Mouse (Mus musculus): Measurements from ENCODE around the gene Gatc.
"Not testable (repeated sequence)": the region's sequence is repeated elsewhere in the genome, so short reads cannot be mapped to it uniquely, and the experiment has no call there.

Gatc gene

DNA sequence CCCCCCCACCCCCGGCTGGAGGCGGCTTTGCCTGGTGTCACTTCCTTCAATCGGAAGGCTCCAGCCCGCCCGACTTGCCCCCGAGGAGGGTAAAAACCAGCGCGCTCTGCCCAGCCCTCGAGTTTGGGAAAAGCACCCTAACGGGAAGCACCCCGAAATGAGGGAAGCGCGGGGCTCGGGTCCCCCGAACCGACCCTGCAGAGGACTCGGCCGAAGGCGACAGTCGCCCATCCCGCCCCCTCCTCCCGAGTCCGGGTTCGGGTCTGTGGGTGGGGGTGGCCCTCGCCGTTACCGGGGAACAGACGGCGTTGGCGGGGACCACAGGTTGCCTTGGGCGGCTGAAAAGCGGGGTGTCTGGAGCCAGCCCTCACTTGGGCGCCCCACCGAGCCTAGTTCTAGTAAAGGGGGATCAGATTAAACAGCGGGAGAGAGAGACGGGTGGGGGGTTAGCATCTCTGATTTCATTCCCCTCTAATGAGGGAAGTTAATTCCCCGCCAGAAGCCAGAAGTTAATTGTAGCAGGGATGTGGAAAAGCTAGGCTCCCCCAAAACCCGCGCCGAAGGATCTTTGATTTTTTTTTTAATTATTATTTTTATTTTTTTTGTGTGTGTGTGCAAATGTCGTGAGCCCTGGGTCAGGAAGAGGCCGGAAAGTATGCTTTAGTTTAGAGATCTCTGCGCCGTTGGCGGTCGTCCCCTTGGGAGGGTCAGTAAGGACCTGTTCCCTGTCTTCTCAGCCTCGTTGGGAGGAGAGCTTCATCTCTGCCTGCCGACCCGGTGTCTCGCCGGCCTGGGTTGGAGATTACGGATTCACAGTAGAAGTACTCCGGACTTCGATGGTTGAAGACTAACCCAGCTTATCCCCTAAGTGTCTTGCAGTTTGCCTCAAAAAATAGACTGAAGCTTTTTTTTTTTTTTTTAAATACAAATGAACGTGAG, 13.1 kb downstream of the Gatc start:
- DNase-seq, result no peak

DNA sequence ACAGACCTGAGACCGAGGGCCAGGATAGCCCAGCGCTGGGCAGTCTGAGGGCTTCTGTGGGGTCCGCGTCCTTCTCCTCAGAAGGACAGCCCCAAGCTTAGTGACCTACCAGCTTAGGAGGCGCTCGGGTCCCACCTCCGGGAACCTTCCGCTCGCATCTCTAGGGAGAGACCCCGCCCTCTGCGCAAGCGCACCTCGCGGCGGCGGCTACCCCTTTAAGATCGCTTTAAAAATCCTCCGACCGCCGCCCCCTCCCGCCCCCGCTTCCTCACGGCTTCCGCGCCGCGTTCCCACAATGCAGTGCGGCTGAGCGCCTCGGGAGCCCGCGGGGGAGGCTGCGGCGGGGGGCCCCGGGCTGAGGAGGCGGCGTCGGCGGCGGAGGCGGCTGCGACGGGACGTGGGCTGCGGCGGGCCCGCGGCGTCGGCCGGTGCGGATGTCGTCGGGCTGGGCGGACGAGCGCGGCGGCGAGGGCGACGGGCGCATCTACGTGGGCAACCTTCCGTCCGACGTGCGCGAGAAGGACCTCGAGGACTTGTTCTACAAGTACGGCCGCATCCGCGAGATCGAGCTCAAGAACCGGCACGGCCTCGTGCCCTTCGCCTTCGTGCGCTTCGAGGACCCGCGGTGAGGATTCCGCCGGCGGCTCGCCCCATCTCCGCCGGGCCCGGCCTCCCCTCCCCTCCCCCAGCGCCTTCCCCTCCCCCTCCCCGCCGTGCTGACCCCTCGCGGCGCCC, 13.9 kb downstream of the Gatc start, which contains the start of gene Srsf9:
TSS of gene Srsf9 (plus strand) at position 303 of the 735 bp plus-strand sequence.
- DNase-seq, result peak; percentile 97

DNA sequence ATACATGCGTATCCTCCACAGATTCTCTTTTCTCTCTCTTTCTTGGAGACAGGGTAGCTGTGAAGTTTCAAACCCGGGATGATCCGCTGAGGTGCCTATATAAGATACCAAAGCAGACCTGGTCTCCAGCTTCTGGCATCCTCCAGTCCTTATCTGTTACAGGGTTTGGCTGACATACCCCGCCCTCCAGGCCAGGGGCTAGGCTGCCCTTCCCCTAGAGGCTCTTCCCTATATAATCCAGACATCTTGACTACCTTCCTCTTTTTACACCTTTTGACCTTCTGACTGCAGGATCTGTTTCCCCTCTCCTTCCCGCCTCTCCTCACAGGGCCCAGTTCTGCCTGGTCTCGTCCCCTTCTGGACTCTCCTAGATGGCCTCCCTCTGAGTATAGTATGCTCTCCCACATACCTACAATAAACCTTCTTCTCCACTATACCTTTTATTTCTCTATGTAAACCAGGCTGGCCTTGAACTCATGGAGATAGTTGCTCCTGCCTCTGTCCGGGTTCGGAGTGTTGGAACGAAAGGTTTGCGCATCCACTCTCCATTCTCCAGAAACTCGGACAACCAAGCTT, 14.6 kb downstream of the Gatc start:
- no peak for DNase-seq

DNA sequence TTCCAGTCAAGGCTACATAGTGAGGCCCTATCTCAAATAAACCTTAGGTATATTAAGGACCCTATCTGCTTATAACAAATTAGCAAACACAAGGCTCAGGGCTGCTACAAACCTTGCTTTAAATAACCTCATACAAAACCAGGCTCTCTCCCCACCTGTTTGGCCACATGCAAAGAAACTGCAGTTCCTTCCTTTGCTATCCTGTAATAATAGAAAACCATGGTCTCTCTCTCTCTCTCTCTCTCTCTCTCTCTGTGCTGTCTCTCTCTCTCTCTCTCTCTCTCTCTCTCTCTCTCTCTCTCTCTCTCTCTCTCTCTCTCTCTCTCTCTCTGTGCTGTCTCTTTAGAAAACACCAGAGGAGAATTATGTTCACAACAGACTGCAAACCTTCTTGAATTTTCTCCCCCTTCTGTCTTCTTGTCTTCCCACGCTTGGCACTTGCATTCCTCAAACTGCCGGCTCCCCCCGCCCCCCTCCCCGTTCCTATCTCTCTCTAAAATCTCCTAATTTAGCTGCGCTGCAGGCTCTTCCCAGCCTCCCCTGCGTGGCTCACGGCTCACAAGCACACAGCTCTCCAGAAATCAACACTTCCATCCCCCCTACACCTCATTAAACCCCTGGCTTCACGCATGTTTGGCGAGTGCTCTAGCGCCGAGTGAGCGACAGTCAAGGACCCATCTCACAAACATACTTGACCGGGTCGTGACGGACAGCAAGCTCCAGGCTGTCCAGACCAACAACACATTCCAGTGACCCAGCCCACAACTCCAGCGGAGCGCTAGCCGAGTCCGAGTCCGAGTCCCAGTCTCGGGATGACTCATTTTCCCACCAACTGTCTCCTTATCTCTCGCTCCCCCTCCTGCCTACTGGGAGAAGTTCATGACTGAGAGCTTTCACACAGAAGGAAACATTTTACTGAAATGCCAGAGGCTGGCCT, 21.7 kb downstream of the Gatc start:
- DNase-seq, result peak; percentile 63

DNA sequence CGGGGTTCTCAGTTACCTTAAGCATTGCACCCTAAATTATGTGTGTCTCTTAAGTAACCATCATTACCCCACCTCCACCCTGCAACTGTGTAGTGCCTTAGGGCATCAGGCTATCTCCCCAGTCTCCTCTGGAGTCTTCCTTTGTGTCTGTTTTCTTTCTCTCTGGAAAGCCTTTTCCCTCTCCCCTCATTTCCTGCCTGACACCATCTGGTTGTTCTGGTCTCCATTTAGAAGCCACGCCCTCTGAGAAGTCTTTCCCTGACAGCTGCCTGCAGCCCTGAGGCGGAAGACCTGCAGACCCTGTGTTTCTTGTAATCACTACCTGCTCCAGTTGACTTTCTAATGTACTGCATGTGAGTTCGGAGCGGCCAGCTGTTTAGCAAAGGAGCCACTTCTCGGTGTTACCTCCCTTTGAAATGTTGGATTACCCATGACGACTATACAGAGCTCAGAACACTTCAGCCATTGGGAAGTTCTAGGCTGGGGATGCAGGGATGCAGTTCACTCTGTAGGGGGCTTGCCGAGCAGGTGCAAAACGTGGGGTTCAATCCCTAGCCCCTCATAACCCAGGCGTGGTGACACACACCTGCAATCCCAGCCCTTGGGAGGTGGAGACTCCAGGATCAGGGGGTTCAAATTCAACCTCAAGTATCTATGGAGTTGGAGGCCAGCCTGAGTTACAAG, 23.2 kb downstream of the Gatc start:
- no peak for DNase-seq

DNA sequence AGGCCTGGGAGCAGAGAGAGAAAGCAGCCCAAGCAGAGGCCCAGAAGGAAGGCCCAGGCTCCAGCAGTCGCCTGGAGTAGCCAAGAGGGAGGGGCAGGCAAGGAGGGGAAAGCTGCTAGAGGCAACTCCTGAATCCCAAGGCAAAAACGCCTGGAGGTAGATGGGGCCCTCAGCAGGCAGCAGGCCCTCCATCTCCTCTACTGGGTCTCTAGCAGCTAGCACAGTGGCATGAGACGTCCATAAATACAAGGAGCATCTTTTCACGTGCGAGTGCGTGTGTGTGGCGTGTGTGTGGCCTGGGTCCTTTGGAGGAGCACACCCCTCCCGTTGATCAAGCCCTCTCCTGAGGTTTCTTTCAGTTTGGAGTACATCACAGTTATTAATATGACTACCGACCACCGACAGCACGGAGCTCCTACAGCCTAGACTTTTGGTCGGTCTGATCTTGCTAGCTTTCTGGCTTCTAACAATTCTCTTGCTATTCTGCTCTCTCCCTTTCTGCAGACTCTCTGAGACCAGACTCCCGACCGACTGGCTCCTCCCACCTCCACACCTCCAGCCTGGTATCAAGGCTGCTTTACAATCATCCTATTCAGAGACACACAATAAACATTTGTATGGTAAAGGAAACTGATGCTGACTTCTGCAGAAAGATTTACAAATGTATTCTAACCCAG, 23.9 kb downstream of the Gatc start:
- DNase-seq, result no peak

DNA sequence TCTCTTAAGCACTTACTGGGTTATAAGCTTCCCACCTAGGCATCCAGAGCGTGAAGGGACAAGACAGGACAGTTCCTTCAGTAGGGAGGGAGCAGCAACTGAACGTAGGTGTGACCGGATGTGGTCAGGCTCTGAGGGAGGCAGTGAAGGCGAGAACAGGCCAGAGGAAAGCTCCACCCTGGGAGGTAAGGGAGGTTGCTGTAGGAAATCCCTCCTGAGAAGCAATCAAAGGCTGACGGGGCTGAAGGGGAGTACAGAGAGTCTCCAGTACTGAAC, 27.4 kb downstream of the Gatc start:
- DNase-seq, result no peak

DNA sequence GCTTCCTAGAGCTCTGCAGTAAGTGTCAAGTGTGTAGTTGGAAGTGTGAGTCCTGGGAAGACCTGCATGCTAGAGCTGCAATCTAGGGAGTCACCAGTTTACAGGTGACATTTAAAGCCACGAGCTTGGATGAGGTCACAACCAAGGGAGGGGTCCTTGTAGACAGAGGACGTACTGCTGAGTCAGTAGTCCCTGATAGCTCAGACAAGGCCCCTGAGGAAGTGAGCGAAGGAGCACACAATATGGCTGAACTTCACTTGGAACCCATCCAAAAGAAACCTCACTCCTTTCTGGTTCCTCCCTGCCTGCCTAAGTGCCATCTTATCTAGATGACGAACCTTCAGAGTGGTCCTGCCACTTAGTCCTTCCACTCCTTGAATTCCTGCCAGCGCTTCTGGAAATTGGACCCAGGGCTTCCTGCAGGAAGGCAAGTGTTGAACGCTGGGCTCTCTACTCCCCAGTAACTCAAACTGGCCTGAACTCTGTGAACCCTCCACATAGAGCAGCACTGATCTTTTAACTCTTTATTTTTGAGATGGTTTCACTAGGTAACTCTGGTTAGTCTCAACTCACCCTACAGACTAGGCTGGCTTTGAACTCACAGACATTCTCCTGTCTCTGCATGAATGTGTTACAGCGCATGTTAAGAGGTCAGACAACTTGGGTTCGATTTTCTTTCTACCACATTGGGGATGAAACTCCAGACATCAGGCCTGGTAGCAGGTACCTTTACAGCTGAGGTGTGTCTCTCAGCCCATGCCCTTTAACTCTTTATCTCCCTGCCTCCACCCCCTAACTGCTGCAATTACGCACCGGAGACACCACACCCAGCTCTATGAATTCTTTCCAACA, 27.9 kb downstream of the Gatc start:
- DNase-seq, result no peak

DNA sequence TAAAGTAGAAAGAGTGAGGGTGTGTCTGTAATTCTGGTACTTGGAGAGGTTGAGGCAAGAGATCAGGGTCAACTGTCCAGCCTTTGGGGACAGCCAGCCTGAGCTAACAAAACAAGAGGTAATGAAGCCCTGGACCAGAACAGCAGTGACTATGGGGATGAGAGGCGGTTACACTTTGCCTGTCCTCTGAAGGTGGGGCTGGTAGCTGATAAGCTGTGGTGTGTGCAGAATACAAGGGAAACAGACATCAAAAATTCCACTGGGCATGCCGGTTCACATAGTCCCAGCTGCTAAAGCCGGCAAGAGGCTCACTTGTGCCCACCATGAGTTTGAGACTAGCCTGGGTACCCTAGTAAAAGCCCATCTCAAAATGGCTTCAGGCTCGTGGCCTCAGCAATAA, 28.6 kb downstream of the Gatc start:
- no peak for DNase-seq

DNA sequence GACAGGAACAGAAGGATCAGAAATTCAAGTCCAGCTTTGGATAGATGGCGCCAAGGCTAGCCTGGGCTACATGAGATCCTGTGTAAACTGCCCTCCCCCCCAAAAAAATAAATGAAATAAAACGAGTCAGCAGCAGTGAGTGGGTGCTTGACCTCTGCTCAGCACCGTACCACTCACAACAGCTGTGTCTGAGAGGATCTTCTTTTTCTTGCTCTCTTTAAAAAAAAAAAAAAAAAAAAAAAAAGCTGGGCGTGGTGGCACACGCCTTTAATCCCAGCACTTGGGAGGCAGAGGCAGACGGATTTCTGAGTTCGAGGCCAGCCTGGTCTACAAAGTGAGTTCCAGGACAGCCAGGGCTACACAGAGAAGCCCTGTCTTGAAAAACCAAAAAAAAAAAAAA, 38.8 kb downstream of the Gatc start:
- not testable (repeated sequence) for DNase-seq

DNA sequence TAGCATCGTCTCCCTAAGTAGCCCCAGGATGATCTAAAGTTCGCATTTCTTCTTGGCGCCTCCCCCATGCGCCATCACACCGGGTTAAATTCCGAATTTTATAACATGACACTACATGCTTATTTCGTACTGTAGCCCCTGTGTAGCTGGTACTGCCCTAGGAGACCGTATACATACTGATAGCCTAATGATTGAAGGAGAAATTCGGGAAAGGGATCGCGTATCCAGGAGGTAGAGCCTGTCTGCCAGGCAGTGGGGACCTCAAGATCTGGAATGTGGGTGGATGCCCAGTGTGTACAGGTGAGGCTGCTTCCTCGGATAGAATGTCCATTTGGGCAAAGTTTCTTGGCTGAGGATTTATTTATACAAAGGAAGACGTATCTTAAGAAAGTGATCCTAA, 39.4 kb downstream of the Gatc start:
- DNase-seq, result peak; percentile 17

DNA sequence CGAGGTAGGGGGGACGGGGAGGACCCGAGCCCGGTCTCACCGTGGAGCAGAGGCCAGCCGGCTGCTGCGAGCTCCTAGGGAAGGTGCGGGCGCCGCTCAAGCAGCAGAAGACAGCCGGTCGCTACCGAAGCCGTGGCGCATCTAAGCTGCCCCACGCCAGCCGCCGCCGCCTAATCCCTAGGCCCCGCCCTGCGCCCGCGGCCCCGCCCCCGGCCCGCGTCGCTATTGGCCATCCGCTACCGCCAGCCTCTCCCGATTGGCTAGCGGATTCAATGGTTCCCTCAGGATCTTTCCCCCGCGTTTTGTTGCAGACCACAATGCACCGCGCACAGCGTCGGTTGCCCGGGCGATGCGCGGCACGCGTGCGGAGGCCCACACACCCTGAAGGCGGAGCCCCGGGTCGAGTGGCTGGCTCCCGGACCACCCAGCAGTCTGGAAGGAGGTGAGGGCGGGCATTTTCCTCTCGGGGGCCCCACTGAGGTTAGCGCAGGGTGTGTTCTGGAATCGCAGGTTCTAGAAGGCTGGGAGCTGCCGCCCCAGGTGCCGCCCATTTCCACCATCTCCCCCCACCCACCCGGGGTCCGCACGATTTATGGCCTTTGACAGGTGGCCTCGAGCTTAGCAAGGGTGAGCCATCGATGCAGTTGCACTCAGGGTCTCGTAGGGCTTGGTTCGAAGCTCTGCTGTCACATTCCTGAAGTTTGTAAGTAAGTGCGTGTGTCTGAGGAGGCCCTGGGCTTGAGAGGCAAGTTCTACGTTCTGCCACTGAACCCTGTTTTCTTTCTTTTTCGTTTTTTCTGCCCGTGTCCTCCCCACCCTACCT, 40.0 kb downstream of the Gatc start, which contains the start of gene Dynll1:
TSS of gene Dynll1 (minus strand) at position 208 of the 823 bp plus-strand sequence.
- peak; percentile 100 for DNase-seq

DNA sequence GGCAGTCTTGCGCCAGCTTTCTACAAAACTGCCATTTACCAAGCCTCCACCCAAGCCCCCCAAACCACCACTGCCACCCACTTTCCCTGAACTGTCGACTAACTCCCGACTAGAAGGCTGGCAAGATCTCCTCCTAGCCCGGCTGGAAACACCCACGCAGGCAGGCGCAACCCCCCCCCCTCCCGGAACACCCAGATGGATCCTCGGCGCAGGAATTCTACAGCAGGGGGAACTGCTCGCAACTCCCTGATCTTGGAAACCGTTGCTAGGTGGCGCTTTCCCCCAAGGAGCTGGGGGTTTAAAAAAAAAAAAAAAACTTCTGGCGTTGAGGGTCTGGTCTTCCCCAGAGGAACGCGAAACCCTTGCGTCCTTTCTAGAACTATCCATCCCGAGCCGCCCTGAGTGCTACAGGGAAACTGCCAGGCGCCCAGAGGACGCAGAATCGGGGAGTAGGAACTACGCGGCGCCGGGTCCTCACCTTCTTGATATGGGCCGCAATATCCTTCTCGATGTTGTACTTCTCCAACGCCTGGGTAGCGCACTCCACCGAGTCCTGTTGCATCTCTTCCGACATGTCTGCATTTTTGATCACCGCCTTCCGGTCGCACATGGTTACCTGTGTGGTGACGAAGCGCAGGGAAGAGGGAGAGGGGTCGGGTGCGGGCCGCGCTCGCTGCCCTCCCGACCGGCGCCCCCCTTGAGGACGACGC, 40.8 kb downstream of the Gatc start:
- DNase-seq, result peak; percentile 72

DNA sequence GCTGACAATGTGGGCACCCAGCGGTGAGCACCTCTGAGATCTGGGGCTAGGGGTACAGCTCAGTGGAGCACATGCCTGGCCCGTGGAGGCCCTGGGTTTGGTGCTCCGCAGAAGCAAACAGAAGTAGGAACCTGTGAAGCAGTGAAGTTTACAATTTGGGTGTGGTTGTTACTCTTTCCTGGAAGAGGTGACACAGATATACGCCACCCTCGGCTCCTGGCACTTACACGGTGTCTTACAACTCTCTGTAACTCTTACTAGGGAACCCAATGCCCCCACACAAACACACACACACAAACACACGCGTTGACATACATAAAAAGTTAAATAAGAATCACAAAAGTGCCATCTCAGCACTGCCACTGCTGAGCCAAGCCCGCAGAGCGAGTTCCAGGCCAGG, 44.6 kb downstream of the Gatc start:
- no peak for DNase-seq

DNA sequence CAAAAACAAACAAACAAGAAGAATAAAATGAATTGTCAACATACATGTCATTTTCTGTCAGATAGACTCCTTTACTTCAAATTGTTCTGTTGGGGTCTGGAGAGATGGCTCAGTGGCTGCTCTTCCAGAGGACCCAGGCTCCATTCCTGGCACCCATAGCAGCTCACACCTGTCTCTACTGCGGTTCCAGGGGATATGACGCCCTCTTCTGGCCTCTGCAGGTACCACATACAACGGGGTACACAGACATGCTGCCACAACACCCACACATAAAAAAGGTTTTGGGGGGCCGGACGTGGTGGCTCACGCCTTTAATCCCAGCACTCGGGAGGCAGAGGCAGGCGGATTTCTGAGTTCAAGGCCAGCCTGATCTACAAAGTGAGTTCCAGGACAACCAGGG, 46.8 kb downstream of the Gatc start:
- DNase-seq, result no peak

DNA sequence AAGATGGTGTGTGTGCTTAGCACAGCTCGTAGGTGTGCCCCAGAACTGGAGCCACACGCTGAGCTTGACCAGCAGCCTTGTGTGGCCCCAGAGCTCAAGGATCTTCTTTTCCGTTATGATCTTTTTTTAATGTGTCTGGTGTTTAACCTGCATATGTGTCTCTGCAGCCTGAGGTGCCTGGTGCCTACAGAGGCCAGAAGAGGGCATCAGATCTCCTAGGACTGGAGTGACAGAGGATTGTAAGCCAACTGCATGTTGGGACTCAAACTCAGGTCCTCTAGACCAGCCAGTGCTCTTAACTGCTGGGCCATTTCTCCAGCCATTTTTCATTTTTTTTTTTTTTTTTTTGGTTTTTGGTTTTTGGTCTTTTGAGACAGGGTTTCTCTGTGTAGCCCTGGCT, 56.2 kb downstream of the Gatc start:
- no peak for DNase-seq

All from kidney, adult 18-20 months (tissue).